Mouse (Mus musculus): ENCODE measurements at regions not wholly inside any gene's neighbourhood (a gene's known extent, or its start where the extent isn't known, plus 50 kb on each side); places are given as distances from the start of the nearest gene placed in this dataset.

- H3K4me1 ChIP-seq (ENCODE audit: control insufficient read depth, insufficient read depth, low read length) = no peaks in the 10 kb centered on the region
- no peak overlapping the region for H3K4me3 ChIP-seq (replicated peaks; ENCODE audit: low read length)
- no peak overlapping the region for H3K27ac ChIP-seq (replicated peaks; ENCODE audit: low read depth, low read length)
- TF ChIP-seq POLR2A (IDR thresholded peaks at IDR 0.05; ENCODE audit: borderline replicate concordance, extremely low read depth, insufficient read depth, insufficient read length) = no peak
- no peaks in the 10 kb centered on the region for H3K36me3 ChIP-seq (ENCODE audit: control insufficient read depth, insufficient read depth, low read length)
- H3K9ac ChIP-seq (ENCODE audit: low read depth, low read length, severe bottlenecking) = no peak overlapping the region
- no peak for ATAC-seq (ENCODE audit: low FRiP score, low read depth)
- WGBS = 85% methylated on average over 5 of the region's 5 CpGs
- no peaks in the 10 kb centered on the region for H3K27me3 ChIP-seq (ENCODE audit: control insufficient read depth, insufficient read depth, low read length)
- DNase-seq (ENCODE audit: low spot score) = no peak
- no peak overlapping the region for H3K4me2 ChIP-seq (replicated peaks; ENCODE audit: low read depth, low read length, severe bottlenecking)
- no peaks in the 10 kb centered on the region for H3K9me3 ChIP-seq (ENCODE audit: control insufficient read depth, low read length)
These were observed 111.7 kb downstream of the Mbl2 start for GRCm38 (mm10) chr19:30344401-30344800.

GRCm38 (mm10) chr19:30348924-30349323 is 116.2 kb downstream of the Mbl2 start:
- Histone ChIP-seq H3K27me3 (ENCODE audit: control insufficient read depth, insufficient read depth, low read length) (no peaks in the 10 kb centered on the region), H3K36me3 (ENCODE audit: control insufficient read depth, insufficient read depth, low read length) (no peaks in the 10 kb centered on the region), H3K9ac (ENCODE audit: low read depth, low read length, severe bottlenecking) (no peak overlapping the region), H3K9me3 (ENCODE audit: control insufficient read depth, low read length) (no peaks in the 10 kb centered on the region), H3K27ac (replicated peaks; ENCODE audit: low read depth, low read length) (no peak overlapping the region), H3K4me3 (replicated peaks; ENCODE audit: low read length) (no peak overlapping the region), H3K4me2 (replicated peaks; ENCODE audit: low read depth, low read length, severe bottlenecking) (no peak overlapping the region), H3K4me1 (ENCODE audit: control insufficient read depth, insufficient read depth, low read length) (no peaks in the 10 kb centered on the region)
- TF ChIP-seq POLR2A (IDR thresholded peaks at IDR 0.05; ENCODE audit: borderline replicate concordance, extremely low read depth, insufficient read depth, insufficient read length) = no peak
- ATAC-seq (ENCODE audit: low FRiP score, low read depth) = no peak
- 77% methylated on average over 6 of the region's 6 CpGs for WGBS
- DNase-seq (ENCODE audit: low spot score) = no peak

GRCm38 (mm10) chr19:30354981-30355380 is 122.2 kb downstream of the Mbl2 start:
- no peaks in the 10 kb centered on the region for H3K9me3 ChIP-seq (ENCODE audit: control insufficient read depth, low read length)
- no peaks in the 10 kb centered on the region for H3K27me3 ChIP-seq (ENCODE audit: control insufficient read depth, insufficient read depth, low read length)
- H3K27ac ChIP-seq (replicated peaks; ENCODE audit: low read depth, low read length) = no peak overlapping the region
- no peak overlapping the region for H3K4me2 ChIP-seq (replicated peaks; ENCODE audit: low read depth, low read length, severe bottlenecking)
- 14% methylated on average over 4 of the region's 4 CpGs for WGBS
- no peaks in the 10 kb centered on the region for H3K36me3 ChIP-seq (ENCODE audit: control insufficient read depth, insufficient read depth, low read length)
- H3K4me1 ChIP-seq (ENCODE audit: control insufficient read depth, insufficient read depth, low read length) = no peaks in the 10 kb centered on the region
- H3K9ac ChIP-seq (ENCODE audit: low read depth, low read length, severe bottlenecking) = no peak overlapping the region
- no peak overlapping the region for H3K4me3 ChIP-seq (replicated peaks; ENCODE audit: low read length)
- DNase-seq (ENCODE audit: low spot score) (no peak), ATAC-seq (ENCODE audit: low FRiP score, low read depth) (no peak)
- TF ChIP-seq POLR2A (IDR thresholded peaks at IDR 0.05; ENCODE audit: borderline replicate concordance, extremely low read depth, insufficient read depth, insufficient read length) = no peak

- 57% methylated on average over 6 of the region's 6 CpGs for WGBS
- no peaks in the 10 kb centered on the region for H3K27me3 ChIP-seq (ENCODE audit: control insufficient read depth, insufficient read depth, low read length)
- ATAC-seq (ENCODE audit: low FRiP score, low read depth) (no peak), DNase-seq (ENCODE audit: low spot score) (no peak)
- H3K4me2 ChIP-seq (replicated peaks; ENCODE audit: low read depth, low read length, severe bottlenecking) = no peak overlapping the region
- H3K9me3 ChIP-seq (ENCODE audit: control insufficient read depth, low read length) = no peaks in the 10 kb centered on the region
- H3K36me3 ChIP-seq (ENCODE audit: control insufficient read depth, insufficient read depth, low read length) = no peaks in the 10 kb centered on the region
- no peak for TF ChIP-seq POLR2A (IDR thresholded peaks at IDR 0.05; ENCODE audit: borderline replicate concordance, extremely low read depth, insufficient read depth, insufficient read length)
- H3K4me1 ChIP-seq (ENCODE audit: control insufficient read depth, insufficient read depth, low read length) = no peaks in the 10 kb centered on the region
- no peak overlapping the region for H3K4me3 ChIP-seq (replicated peaks; ENCODE audit: low read length)
- no peak overlapping the region for H3K27ac ChIP-seq (replicated peaks; ENCODE audit: low read depth, low read length)
- H3K9ac ChIP-seq (ENCODE audit: low read depth, low read length, severe bottlenecking) = no peak overlapping the region
These were observed 126.2 kb downstream of the Mbl2 start for GRCm38 (mm10) chr19:30358961-30359360.

- ATAC-seq (ENCODE audit: low FRiP score, low read depth) = no peak
- Histone ChIP-seq H3K36me3 (ENCODE audit: control insufficient read depth, insufficient read depth, low read length) (no peaks in the 10 kb centered on the region), H3K27me3 (ENCODE audit: control insufficient read depth, insufficient read depth, low read length) (no peaks in the 10 kb centered on the region), H3K4me1 (ENCODE audit: control insufficient read depth, insufficient read depth, low read length) (no peaks in the 10 kb centered on the region), H3K27ac (replicated peaks; ENCODE audit: low read depth, low read length) (no peak overlapping the region), H3K9me3 (ENCODE audit: control insufficient read depth, low read length) (no peaks in the 10 kb centered on the region), H3K4me3 (replicated peaks; ENCODE audit: low read length) (no peak overlapping the region), H3K4me2 (replicated peaks; ENCODE audit: low read depth, low read length, severe bottlenecking) (no peak overlapping the region), H3K9ac (ENCODE audit: low read depth, low read length, severe bottlenecking) (no peak overlapping the region)
- WGBS = 21% methylated on average over 5 of the region's 5 CpGs
- DNase-seq (ENCODE audit: low spot score) = no peak
- TF ChIP-seq POLR2A (IDR thresholded peaks at IDR 0.05; ENCODE audit: borderline replicate concordance, extremely low read depth, insufficient read depth, insufficient read length) = no peak
These were observed 139.2 kb downstream of the Mbl2 start for GRCm38 (mm10) chr19:30371901-30372300.

GRCm38 (mm10) chr19:30379767-30380166 is 147.0 kb downstream of the Mbl2 start:
- no peaks in the 10 kb centered on the region for H3K9me3 ChIP-seq (ENCODE audit: control insufficient read depth, low read length)
- no peak overlapping the region for H3K4me2 ChIP-seq (replicated peaks; ENCODE audit: low read depth, low read length, severe bottlenecking)
- no peaks in the 10 kb centered on the region for H3K4me1 ChIP-seq (ENCODE audit: control insufficient read depth, insufficient read depth, low read length)
- no peak for DNase-seq (ENCODE audit: low spot score)
- no peak overlapping the region for H3K4me3 ChIP-seq (replicated peaks; ENCODE audit: low read length)
- H3K27ac ChIP-seq (replicated peaks; ENCODE audit: low read depth, low read length) = no peak overlapping the region
- whole genome bisulfite sequencing = 46% methylated on average over 6 of the region's 6 CpGs
- no peak overlapping the region for H3K9ac ChIP-seq (ENCODE audit: low read depth, low read length, severe bottlenecking)
- no peaks in the 10 kb centered on the region for H3K36me3 ChIP-seq (ENCODE audit: control insufficient read depth, insufficient read depth, low read length)
- no peak for TF ChIP-seq POLR2A (IDR thresholded peaks at IDR 0.05; ENCODE audit: borderline replicate concordance, extremely low read depth, insufficient read depth, insufficient read length)
- ATAC-seq (ENCODE audit: low FRiP score, low read depth) = no peak
- H3K27me3 ChIP-seq (ENCODE audit: control insufficient read depth, insufficient read depth, low read length) = no peaks in the 10 kb centered on the region
